Mouse (Mus musculus) cerebellum, adult 9-11 months (tissue): Measurements from ENCODE around the gene Zfp784.
"Not testable (repeated sequence)": the region's sequence is repeated elsewhere in the genome, so short reads cannot be mapped to it uniquely, and the experiment has no call there.

Experiments
- DNase-seq: peaks from one replicate; pipeline ENCODE4 v3.0.0; 2022

Gene Zfp784

GRCm38 (mm10) chr7:5019576-5019975 lies 18.7 kb downstream of the Zfp784 start:
- not testable (repeated sequence) for DNase-seq

DNA sequence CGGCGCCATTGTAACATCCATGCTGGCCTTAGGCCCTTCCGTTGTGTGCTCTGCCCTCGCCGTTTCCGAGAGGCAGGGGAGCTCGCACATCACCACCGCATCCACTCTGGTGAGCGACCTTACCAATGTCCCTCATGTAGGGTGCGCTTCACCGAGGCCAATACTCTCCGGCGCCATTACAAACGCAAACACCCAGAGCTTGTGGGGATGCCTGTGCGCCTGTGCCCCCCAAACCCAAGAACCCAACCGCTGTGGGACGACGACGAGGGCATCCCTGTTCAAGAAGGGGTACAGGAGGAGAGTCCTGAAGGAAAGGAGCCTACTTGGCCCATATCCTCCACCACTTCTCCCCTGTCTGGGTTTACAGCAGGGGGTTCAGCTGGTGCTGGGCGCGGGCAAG lies 20.3 kb downstream of the Zfp784 start:
- no peak for DNase-seq

GRCm38 (mm10) chr7:5017352-5017751 lies 20.9 kb downstream of the Zfp784 start:
- peak; percentile 70 for DNase-seq

GRCm38 (mm10) chr7:5016920-5017319 lies 21.3 kb downstream of the Zfp784 start:
- peak; percentile 48 for DNase-seq

- DNase-seq, result peak; percentile 54
Measured at GRCm38 (mm10) chr7:5016057-5016456, 22.2 kb downstream of the Zfp784 start.

DNA sequence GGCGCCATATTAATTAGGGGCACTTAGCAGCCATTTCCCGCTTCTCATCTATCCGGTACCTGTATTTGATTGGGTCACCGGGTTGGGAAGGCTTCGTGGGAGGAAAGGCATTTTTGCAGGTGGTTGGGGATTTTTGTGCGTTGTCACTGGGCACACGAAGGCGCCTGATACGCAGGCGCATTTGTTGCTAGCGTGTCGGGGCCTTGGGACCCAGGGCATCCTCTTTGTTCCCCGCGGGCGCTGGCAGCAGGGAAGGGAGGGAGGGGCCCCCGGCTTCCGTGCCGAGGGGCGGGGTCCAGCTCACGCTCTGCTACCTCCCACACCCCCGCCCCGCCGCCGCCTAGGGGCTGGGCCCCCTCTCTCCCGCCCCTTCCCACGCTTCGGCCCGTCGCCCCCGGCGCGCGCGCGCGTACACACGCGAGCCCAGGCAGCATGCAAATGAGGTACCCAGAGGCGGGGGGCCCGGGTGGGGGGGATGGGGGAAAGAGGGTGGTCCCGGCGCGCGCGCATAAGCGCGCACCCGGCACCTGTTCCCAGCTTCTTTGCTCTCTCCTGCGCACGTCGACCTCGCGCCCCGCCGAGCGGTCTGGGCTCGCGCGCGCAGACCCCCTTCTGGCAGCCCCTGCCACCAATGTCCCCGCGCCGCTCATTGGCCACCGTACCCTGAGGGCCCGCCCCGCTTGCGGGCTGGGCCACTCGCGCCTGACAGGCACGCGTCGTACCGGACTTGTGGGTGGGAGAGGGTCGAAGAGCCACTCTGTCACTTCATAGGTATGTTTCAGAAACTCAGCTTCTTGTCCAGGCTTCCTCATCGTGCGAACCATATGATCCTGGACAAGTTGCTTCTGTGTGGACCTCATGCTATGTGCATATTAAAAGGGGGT lies 22.9 kb downstream of the Zfp784 start, which contains the start of gene Gm44973:
TSS of gene Gm44973 (plus strand) at position 379 of the 884 bp plus-strand sequence.
- peak; percentile 96 for DNase-seq

DNA sequence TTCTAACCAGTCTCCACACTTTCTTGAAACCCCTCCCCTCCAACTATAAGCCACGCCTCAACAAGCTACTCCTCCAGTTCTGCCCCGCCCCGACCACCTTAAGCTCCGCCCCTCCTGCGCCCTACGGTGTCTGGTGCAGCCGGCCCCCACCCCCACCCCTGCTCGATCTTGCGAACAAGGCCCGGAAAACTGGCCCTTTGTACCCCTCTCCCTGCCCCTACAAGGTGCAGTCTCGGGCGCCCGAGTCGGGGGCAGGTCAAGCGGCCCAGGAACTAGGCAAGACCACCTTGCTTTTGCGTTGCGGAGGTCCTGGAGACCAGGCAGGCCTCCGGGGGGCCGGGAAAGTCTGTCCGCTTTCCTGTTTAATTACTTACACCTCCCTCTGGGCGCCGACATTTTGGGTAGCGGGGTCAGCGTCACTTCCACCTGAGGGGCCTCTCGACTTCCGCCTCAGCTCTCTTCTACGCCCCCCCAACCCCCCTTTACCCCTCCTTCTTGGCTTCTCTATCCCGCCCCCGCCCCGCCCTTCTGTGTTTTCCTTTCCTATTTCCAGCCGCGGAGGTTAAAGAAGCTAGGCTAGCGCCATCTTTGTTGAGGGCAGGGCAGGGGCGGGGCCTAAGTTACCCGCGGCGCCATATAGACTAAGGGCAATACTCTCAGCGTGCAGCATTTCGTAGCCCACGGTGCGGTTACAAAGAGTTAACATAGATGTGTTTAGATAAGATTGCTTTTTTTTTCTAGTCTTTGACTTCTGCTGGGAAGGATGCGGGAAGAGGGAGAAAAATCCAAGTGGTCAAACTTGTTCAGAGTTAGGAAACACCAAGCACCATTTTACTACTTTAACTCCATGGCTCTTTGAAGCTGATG lies 23.8 kb downstream of the Zfp784 start, which contains the start of the genes Zfp524 and Fiz1:
TSS of gene Zfp524 (plus strand) at position 165 of the 867 bp plus-strand sequence.
TSS of gene Fiz1 (minus strand) at position 447 of the 867 bp plus-strand sequence.
- DNase-seq, result peak; percentile 95

GRCm38 (mm10) chr7:5012681-5013513 lies 25.3 kb downstream of the Zfp784 start:
- DNase-seq, result peak; percentile 59

DNA sequence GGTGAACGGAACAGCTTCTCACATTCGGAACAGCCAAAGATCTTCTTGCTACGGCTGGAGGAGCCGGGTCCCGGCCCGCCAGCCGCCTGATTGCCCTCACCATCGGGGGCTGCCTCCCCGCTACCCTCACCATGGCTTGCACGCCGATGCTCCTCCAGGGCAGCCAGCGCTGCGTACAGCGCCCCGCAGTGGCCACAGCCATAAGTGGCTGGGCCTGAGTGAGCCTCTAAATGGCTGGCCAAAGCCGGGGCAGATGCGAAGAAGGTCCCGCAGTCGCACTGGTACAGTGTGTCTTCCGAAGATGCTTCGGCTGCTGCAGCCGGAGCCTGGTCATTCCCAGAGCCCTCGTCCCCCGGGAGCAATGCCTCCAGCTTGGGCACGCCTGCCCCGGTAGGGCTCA lies 30.0 kb downstream of the Zfp784 start:
- DNase-seq, result no peak

DNA sequence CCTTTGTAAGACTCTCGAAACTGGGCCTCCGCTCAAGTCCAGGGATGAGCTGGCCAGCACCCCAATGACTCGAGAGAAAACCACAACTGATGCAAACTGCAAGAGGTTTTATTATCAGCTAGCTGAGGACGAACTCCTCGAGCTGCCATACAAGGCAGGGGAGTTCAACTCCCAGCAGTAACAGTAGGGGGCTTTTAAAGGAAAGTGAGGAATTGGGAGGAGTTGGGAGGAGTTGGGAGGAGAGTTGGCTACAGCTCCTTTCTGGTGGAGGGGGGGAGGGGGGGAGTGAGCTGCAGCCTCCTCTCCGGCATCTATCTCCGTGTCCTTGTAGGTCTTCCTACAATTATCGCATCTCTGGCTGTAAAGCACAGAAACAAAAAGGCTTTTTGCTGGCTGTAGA lies 35.4 kb downstream of the Zfp784 start:
- DNase-seq, result not testable (repeated sequence)

GRCm38 (mm10) chr7:4999876-5000275 lies 38.4 kb downstream of the Zfp784 start:
- no peak for DNase-seq

GRCm38 (mm10) chr7:4996934-4997333 lies 41.3 kb downstream of the Zfp784 start:
- DNase-seq, result no peak

GRCm38 (mm10) chr7:4996003-4996895 lies 42.0 kb downstream of the Zfp784 start, which contains the start of gene Zfp579:
Zfp579 (minus strand) TSS chr7:4996158.
- DNase-seq, result peak; percentile 94

DNA sequence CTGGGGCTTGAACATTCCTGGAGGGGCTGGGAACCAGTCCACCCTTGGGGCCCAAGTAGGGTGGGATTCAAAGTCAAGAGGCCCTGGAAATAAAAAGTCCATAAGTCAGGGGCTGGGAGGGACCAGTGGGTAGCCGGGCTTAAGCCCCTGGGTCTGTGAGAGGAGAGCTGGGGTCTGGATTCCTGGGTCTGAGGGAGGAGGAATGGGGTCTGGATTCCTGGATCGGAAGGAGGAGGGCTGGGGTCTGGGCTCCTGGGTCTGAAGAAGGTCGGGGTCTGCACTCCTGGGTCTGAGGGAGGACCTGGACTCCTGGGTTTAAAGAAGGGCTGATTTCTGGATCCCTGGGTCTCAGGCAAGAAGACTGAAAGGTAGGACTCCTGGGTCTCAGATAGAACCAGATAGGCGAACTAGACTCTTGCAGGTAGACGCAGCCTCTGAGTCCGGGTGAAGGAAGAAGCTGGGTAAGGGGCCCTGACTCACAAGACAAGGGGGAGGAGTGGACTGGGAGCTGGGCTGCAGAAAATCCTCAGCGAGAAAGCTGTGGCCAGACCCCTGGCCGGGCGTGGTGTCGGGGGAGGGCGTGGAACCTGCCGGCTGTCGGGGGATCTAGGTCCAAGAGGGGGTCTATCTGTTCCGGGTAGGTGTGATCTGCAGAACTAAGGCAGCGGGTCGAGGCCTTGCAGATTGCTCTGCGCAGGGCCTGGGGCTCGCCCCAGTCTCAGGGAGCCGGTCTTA lies 42.8 kb downstream of the Zfp784 start:
- DNase-seq, result no peak

- peak; percentile 68 for DNase-seq
Measured at GRCm38 (mm10) chr7:4993999-4994788, 44.1 kb downstream of the Zfp784 start.

GRCm38 (mm10) chr7:4993347-4993998 lies 44.8 kb downstream of the Zfp784 start:
- peak; percentile 60 for DNase-seq

GRCm38 (mm10) chr7:4988250-4988649 lies 50.0 kb downstream of the Zfp784 start:
- DNase-seq, result no peak
